Mouse (Mus musculus) kidney, postnatal 14 days (tissue): ENCODE measurements at regions not wholly inside any gene's neighbourhood (a gene's known extent, or its start where the extent isn't known, plus 50 kb on each side); places are given as distances from the start of the nearest gene placed in this dataset.
"Not testable (repeated sequence)": the region's sequence is repeated elsewhere in the genome, so short reads cannot be mapped to it uniquely, and the experiment has no call there.

Experiments used
- DNase-seq: peaks from one replicate; pipeline ENCODE4 v3.0.0; 2022; ENCODE audit warnings: mixed read lengths

DNA sequence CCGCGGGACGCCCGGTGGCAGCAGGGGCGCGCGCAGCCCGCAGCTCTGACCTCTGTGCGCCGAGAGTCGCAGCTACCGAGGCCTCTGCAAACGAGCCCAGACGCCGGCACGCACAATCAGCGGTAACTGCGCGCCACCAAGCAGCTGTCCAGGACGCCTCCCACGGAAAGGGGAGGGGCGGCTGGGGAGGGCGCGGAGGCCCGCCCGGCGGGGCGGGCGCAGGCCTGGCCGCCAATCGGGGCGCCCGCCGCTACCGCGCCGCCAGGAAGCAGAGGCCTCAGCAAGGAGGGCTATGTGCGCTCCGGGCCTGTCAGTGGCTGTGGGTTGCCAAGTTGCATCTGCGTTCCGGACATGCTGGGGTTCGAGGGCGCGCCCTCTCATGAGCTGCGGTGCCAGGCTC lies 613.3 kb upstream of the Ywhaq start:
- peak; percentile 30 for DNase-seq

DNA sequence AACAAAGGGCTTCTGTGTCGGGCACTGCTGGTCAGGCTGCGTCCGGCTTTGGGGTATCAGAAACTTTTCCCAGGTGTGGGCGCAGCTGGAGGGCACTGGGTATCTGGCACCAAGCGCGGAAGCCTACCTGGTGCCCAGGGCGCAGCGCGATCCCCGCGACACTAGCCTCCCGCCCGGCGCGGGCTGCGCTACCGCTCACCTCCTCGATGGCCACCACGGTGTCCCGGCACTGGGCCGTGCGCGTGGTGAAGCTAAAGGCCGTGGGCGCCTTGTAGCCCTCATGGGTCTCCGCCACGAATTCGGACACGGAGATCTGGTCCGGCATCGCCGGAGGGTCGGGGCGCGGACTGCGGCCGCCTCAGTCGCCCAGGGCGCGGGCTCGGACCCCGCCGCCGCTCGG lies 612.8 kb upstream of the Ywhaq start:
- DNase-seq = not testable (repeated sequence)
